Mouse (Mus musculus): ENCODE measurements around the gene Neb. TPM values are rescaled to one million over a fixed set of nuclear protein-coding genes. Genes with fewer than 3 reads are reported as not detected.

Neb gene
- 3.1 and 4.1 TPM in 2 replicates for polyA plus RNA-seq (2012; rRNA removed)

DNA sequence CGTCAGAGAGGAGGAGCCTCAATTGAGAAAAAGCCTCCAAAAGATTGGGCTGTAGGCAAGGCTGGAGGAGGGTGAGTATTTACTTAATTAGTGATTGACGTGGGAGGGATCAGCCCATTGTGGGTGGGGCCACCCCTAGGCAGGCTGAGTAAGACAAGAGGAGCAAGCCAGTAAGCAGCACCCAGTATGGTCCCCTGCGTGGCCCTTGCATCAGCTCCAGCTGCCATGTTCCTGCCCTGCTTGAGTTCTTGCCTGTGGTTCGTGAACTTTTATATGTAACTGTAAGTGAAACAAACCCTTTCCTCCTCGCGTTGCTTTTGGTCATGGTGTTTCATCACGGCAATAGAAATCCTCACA, at the start of gene Neb:
Gene Neb, minus strand, starts transcription at position 27 of the 357 bp plus-strand sequence.
- DNase-seq (ENCODE audit: extremely low spot score in 1 of 2, low spot score in 1 of 2), result no peak

DNA sequence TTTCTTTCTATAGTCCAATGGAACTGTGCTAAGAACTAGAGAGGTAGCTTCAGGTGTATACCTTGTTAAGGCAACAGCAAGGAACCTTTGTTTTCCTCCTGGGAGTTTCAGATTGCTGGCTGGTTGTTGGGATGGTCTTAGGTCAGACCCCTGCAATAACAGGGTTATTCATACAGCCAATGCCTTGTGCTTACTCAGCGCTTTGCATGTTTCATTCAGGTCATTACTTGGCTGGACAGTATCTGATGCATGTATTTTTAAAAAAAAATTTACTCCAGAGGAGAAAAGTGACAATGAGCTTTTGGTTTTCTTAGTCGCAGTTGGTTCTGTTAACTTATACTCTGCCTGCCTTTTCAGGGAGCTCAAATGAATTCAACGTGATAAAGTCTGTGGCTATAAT, 49.1 kb upstream of the Neb start:
- no peak for DNase-seq (ENCODE audit: extremely low spot score in 1 of 2, low spot score in 1 of 2)

DNA sequence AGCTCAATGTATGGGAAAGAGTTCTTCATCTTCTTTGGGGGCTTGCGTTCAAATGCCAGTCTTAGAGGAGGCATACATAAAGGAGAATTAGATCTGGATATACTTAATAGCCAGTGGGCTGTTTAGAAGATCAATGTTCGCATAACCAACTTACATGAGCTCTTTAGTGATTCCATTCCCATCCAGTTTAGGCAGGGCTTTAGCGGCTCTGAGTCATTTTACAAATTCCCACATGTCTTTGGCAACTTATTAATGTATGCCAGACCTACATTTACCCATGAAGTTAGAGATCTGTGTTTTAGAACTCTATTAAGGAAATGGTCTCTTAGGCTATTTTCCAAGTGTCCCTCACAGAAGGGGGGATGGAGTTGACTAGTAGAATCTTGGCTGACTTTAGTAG, 47.8 kb upstream of the Neb start:
- no peak for DNase-seq (ENCODE audit: extremely low spot score in 1 of 2, low spot score in 1 of 2)

DNA sequence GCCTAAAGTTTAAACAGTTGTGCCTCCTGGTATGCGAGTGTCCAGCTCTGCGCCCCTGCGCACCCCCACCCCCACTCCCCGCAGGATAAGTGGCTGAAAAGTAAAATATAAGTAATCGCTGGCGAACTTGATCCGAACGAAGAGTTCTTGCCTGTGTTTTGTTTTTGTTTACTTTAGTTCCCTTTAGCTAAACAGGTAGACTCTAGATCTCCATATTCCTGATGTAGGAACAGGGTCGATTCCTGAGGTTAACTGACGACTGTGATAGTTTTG, 47.2 kb upstream of the Neb start:
- no peak for DNase-seq (ENCODE audit: extremely low spot score in 1 of 2, low spot score in 1 of 2)

DNA sequence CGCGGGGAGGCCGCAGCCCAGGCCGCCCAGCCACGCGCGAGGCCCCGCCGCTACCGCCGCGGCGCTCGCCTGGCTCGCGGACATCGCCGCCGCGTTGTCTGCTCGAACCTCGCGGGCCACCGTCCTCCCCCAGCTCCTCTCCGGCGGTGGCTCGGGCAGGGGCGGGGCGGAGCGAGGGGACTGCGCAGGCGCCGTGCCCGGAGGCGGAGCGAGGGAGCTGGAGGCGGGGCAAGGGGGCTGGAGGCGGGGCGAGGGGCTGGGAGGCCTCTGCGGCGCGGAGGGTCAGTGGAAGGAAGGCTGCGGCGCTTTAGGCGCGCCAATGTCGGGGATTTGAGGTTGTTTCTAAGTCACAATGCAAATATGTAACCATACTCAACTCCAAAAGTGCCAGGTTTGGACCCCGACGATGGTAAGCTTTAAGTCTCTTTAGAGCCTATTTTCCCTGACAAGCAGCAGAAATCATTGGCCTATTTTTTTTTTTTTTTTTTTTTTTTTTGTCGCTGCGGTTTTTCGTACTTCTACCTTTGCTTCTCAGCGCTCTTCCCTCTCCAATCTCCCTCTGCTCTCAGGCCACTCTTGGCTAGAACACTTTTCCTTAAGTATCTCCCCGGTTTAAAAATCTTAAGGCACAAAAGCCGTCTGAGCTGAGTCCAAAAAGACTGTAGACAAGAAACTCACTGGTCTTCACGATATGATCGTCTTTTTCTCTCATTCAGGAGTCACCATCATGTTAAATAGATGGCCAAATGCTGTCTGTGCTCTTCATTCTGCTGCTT, 46.7 kb upstream of the Neb start, which contains the start of gene Arl5a:
Gene Arl5a, minus strand, starts transcription at position 155 of the 776 bp plus-strand sequence.
- DNase-seq (ENCODE audit: extremely low spot score in 1 of 2, low spot score in 1 of 2), result peak; percentile 70 to 96

DNA sequence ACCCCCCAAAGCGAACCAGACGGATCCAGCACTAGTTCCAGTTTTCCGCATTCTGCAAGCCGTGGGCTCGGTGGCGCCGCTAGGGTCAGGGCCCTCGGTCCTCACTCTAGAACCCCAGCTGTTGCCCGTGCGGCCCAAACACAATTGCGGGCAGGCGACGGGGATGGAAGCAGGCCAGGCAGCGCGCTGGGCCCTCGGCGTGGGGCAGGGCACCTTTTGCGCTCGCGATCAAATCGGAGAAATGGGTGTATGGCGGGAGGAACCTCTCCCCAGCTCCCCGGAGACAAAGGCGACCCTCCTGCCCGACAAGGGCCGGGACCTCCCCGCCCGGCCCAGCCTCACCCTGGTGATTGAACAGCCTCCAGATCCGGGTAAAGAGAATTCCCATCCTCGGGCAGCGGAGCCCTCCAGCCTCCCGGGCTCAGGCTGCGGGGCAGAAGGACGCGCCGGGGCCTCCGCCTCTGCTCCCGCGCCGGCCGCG, 46.0 kb upstream of the Neb start:
- peak in 1 of 2 experiments; percentile 43 for DNase-seq (ENCODE audit: extremely low spot score in 1 of 2, low spot score in 1 of 2)

DNA sequence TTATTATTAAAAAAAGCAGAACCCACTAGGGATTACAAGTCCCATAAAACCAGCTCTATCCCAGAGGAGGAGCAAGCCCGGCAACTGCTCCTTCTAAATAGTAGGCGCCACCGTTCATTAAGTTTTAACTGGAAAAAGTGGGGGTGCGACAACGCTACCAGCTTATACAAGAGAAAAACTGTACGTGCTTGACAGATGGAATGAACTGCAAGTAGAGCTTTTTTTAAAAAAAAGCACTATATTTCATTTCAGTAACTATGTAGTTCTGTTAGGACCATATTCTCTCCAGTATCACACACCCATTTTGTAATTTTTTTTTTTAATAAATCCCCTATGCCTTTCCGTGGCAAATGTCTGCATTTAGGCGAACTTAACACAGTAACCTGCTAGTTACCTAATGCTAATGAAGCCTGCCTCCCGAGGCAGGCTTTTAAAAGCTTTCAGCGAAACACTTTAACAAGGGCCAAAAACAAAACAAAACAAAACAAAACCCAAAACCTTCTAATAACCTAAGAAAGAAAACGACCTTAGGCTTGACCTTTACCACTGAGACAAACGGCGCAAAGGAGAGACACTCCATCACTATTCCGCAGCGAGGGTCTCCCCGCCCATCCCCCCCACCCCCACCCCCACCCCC, 45.5 kb upstream of the Neb start:
- DNase-seq (ENCODE audit: extremely low spot score in 1 of 2, low spot score in 1 of 2), result peak in 1 of 2 experiments; percentile 44

DNA sequence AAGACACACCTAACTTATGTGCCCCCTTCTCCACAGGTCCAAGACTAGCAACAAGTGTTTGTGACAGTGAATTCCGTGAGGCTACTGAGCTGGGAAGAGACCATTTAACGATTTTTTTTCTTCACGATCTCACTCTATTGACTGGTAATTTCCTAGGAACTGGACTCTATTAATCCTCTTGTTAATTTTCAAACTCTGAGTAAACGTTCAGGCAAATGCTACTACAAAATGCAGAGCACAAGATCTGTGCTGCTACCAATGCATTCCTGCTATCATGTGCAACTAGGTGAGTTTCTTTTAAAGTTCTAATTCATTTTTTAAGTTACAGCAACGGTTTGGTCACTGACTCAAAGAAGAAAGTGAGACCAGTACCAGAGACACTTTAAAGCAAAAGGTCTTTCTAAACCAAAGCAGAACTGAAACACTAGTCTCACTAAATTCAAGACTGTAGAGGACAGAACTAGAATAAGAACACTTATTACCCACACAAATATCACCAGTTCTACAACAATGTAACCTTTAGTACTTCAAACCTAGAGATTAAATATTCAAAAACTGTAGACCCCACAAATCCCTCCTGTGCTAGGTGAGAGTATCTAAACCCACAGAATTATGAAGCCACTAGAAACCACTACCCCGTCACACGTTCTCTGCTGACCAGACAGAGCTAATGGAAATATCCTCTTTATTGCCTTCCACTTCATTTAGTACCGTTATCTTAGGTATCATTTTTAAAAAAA, 44.8 kb upstream of the Neb start:
- DNase-seq (ENCODE audit: extremely low spot score in 1 of 2, low spot score in 1 of 2), result no peak

DNA sequence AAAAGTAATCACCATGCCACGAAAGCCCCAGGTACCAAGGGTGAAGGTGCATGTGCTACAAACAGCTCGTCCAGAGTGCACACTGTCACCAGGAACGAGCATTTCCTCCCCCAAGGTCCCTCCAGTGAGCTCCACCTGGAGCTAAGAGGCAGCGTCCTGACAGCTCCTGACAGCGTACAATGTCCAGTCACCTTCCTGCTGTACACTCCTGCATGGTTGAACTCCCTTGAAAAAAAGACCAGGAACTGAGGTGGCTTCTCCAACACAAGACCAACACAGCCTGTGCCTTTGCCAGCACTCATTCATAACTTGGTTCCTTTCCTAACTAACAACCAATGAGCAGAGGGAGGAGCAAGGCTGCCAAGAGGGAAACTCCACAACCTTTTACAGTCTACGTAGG, 42.9 kb upstream of the Neb start:
- no peak for DNase-seq (ENCODE audit: extremely low spot score in 1 of 2, low spot score in 1 of 2)

DNA sequence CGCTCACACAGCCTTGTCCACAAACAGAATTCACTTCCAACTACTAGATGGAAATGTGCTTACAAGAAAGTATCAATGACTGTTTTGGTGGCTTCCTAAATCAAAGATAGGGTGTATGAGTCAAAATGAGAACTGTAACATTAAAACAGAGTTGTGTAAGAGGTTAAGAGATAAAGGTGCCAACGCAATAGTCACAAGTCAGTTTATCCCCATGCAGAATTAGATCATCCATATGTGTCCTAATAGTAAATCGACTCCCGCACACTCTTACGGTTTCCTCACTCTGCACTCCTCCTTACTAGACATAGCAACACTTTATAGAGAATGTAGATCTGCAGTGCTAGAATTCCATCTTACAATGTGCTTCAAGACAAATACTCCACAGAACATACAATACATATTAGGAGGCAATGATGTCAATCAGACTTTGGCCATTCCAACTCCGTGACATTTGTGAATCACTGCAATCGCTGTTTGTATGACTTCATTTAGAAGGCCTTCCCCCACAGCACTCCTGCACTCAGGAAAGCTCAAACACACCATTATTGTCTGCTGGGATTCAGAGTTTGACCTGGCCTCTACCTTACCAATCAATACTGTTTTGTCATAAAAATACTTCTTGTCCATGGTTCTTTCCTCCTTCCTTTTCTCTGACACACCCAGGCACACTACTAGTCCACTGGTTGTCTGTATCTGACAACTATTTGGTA, 41.9 kb upstream of the Neb start:
- no peak for DNase-seq (ENCODE audit: extremely low spot score in 1 of 2, low spot score in 1 of 2)

DNA sequence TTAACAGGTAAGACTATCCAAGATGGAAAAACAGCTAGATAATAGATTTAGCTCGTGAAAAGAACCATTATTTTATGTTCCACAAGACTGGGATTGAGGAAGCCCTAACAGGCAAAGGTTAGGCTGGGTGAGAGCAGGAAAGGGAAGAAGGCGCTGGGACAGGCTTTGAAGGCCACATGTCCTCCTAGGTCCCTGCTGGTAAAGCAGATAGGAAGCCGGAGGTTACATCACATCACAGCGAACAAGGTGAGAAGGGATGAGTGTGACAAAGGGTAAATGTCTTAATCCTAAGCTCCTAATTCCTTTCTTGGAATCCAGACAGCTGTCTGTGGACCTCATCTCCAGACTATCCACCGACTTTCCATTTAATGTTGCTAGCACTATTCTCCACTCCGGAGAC, 41.0 kb upstream of the Neb start:
- no peak for DNase-seq (ENCODE audit: extremely low spot score in 1 of 2, low spot score in 1 of 2)

DNA sequence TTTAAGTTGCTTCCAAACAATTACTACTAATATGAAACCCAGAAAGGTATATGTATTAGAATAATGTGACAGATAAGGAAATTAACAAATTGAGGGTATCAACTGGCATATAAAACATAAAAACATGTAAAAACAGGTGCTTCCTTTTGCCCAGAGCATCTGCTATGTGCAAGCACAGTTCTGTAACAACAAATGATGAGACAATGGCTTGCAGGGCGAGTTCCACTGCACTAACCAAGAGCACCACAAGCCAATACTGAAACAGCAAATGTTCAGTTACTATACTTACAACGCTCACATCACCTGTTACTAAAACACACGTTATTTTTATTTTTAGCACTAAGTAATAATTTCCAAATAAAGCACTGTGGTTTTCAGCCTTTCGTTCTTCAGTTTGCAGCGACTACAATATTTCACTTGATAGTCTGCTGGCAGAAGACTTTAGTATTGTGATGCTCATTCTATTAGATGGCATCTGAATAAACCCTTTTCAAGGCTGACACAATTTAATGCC, 34.3 kb upstream of the Neb start:
- no peak for DNase-seq (ENCODE audit: extremely low spot score in 1 of 2, low spot score in 1 of 2)

DNA sequence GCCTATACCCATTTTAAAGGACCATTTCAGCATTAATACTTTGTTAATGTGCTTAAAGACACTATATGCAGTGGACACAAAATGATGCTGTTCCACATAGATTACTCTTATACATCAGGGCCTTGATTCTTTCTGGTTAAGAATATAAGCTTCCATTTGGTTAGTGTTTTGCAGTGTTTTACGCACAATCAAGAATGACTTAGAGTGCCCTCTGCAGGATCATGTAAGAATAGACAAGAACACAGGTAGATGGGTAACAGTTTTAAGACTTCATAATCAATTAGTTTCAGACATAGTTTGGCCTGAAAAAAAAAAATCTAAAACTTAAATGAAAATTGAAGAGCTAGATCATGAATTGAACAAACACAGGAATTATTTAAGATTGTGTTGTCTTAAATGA, 28.2 kb upstream of the Neb start:
- DNase-seq (ENCODE audit: extremely low spot score in 1 of 2, low spot score in 1 of 2), result peak in 1 of 2 experiments; percentile 57

DNA sequence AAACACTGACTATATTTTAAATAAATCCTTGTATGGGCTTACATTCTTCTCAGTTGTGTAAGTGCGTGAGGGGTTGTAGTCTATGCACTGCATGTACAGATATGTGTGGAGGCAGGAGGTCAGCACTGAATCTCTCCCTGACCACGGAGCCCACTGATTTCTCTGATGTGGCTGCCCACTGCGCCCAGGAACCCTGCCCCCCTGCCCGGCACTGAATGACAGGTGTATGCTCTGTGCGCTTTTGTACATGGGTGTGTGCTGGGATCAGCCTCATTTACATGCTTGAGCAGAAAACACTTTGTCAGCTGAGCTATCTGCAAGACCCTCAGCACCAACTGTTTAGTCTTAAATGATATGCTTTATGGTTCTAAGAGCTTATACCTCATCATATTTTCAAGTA, 27.0 kb upstream of the Neb start:
- no peak for DNase-seq (ENCODE audit: extremely low spot score in 1 of 2, low spot score in 1 of 2)

DNA sequence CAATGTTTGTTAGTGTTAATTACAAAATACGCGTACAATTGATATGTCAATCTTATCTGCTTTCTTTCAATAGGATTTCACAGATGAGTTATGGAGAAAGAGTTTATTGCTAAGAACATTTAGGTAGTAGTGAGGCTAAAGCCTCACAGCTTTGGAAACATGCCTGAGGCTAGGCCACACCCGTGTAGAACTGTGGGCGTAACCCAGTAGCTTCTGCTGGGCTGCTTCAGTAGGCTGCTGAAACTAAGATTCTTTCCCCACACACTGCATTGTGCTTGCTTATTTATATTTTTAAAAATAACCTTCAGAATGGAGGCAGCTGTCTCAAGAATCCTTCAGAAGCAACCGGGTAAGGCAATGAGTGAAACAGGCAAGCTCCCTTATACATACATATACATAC, 16.3 kb upstream of the Neb start:
- DNase-seq (ENCODE audit: extremely low spot score in 1 of 2, low spot score in 1 of 2), result peak; percentile 6 to 29

DNA sequence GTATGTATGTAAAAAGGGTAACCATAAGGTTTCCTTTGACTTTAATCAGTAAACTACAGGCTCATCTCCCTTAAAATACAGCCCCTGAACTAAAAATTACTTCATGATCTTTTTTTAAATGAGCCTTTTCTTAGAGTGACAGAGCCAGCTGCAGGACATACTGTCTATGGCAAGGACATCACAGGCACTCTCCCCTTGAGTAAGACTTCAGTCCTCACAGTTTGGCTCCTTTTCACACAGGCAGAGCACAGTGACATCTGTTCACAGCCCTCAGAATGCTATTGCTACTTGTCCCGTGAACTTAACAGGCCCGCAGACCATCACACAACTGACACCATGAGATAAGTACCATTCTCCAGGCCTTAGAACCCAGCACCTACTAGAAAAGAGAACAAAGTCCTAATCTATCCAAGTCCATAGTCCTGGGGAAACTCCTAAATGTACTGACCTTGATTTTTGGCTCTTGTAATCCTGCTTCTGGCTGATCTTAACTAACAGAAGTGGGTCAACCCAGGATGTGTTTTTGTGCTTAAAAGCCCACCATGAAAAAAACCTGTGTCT, 12.2 kb upstream of the Neb start:
- DNase-seq (ENCODE audit: extremely low spot score in 1 of 2, low spot score in 1 of 2), result no peak

DNA sequence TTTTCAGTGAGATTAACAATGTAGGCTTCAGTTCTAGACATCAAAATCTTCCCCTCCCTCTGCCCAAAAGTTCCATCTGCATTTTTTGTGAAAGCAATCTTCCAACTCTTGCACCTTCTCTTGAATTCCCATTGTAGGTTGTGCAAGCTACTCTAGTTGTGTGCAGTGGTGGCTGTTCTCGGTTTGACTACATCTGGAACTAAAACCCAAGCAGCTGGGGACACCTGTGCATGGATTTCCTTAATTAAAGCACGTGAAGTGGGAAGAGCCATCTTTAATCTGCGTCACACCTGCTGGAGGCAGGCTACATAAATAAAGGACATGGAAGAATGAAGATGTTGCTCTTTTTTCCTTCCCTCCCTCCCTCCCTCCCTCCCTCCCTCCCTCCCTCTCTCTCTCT, 11.7 kb upstream of the Neb start:
- no peak for DNase-seq (ENCODE audit: extremely low spot score in 1 of 2, low spot score in 1 of 2)

DNA sequence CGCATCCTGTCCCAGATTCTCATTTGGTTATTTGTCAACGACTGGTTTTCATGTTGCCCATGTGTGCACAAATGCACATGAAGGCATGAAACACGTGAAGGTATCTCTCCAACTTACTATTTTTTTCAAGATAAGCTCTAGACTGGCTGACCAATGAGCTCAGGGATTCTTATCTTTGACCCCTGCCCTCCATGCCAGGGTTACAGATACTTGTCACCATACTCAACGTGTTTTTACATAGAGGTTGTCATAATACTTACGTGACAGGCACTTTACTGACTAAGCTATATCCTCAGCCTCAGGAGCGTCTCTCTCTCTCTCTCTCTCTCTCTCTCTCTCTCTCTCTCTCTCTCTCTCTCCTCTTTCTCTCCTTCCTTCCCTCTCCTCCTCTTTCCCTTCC, 8.2 kb upstream of the Neb start:
- DNase-seq (ENCODE audit: extremely low spot score in 1 of 2, low spot score in 1 of 2), result no peak

DNA sequence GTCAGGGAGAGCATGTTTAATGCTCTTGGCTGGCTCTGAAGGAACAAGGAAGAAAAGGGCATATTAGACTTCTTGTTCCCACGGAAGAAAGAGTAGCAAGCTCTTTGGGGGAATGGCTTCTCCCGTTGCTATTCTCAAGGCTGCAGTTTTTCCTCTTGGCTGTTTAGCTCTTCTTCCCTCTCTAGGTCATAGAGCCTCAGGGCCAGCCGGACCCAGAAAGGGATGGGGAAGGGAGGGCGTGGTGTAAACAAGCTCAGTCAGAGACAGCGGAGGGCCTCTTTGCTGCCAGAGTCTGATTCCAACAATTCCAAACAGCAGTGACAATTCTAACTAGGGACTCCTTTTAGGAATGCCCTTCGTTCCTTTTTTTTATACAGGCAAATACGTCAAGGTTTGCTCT, 7.8 kb upstream of the Neb start:
- no peak for DNase-seq (ENCODE audit: extremely low spot score in 1 of 2, low spot score in 1 of 2)

DNA sequence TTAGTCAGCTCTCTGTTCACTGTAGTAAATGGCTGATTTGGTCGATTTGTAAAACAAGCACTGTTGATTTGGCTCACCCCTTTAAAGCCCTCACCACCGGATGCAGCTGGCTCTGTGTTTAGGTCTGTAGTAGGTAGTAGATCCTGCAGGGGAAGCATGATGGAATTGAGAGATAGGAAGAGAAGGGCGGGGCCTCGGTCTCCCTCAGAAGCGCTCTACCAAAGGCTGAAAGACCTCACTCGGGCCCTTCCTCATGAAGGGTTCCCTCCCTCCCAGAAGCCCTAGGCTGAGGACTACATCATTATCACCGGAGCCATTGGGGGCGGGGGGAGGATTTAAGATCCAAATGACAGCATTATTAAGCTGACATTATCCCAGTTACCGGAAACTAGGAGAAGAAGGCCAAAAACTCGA, 581 bp upstream of the Neb start:
- no peak for DNase-seq (ENCODE audit: extremely low spot score in 1 of 2, low spot score in 1 of 2)
